Mouse (Mus musculus): ENCODE measurements around the gene Cxcl5. TPM values are rescaled to one million over a fixed set of nuclear protein-coding genes. Genes with fewer than 3 reads are reported as not detected.
A peak's percentile ranks its signal among the peaks of the same experiment; 100 is the strongest.

Gene Cxcl5
- polyA plus RNA-seq, 1 experiment from 2014 or later: 0.96 TPM

- WGBS: 78% methylated on average over 10 of the region's 10 CpGs
- no peak overlapping the region for H3K4me3 ChIP-seq (ENCODE audit: low read depth, low read length)
- no peak overlapping the region for H3K9ac ChIP-seq (ENCODE audit: low read depth, low read length)
- H3K27me3 ChIP-seq (replicated peaks; ENCODE audit: control insufficient read depth, insufficient read depth, low read length): no peaks in the 10 kb centered on the region
- TF ChIP-seq CTCF (IDR thresholded peaks at IDR 0.05; ENCODE audit: low read depth): no peak
- ATAC-seq: no peak
- H3K27ac ChIP-seq (ENCODE audit: low read depth, low read length): no peak overlapping the region
- H3K36me3 ChIP-seq (ENCODE audit: control insufficient read depth, insufficient read depth): no peaks in the 10 kb centered on the region
- H3K4me1 ChIP-seq (replicated peaks; ENCODE audit: control insufficient read depth, insufficient read depth, low read length): no peaks in the 10 kb centered on the region
- H3K4me2 ChIP-seq (replicated peaks; ENCODE audit: low read depth): no peak overlapping the region
- no peaks in the 10 kb centered on the region for H3K9me3 ChIP-seq (ENCODE audit: control insufficient read depth)
Measured at GRCm38 (mm10) chr5:90777621-90778020, 18.5 kb downstream of the Cxcl5 start.

GRCm38 (mm10) chr5:90778856-90779255, 19.7 kb downstream of the Cxcl5 start:
- 76% methylated on average over 6 of the region's 6 CpGs for WGBS
- no peak overlapping the region for H3K27ac ChIP-seq (ENCODE audit: low read depth, low read length)
- H3K4me2 ChIP-seq (replicated peaks; ENCODE audit: low read depth): no peak overlapping the region
- H3K27me3 ChIP-seq (replicated peaks; ENCODE audit: control insufficient read depth, insufficient read depth, low read length): no peaks in the 10 kb centered on the region
- H3K4me1 ChIP-seq (replicated peaks; ENCODE audit: control insufficient read depth, insufficient read depth, low read length): no peaks in the 10 kb centered on the region
- no peak overlapping the region for H3K4me3 ChIP-seq (ENCODE audit: low read depth, low read length)
- no peak for TF ChIP-seq CTCF (IDR thresholded peaks at IDR 0.05; ENCODE audit: low read depth)
- no peaks in the 10 kb centered on the region for H3K36me3 ChIP-seq (ENCODE audit: control insufficient read depth, insufficient read depth)
- no peak overlapping the region for H3K9ac ChIP-seq (ENCODE audit: low read depth, low read length)
- H3K9me3 ChIP-seq (ENCODE audit: control insufficient read depth): no peaks in the 10 kb centered on the region
- ATAC-seq: no peak

- ATAC-seq: no peak
- H3K4me2 ChIP-seq (replicated peaks; ENCODE audit: low read depth): no peak overlapping the region
- H3K27ac ChIP-seq (ENCODE audit: low read depth, low read length): no peak overlapping the region
- no peaks in the 10 kb centered on the region for H3K9me3 ChIP-seq (ENCODE audit: control insufficient read depth)
- 80% methylated on average over 3 of the region's 3 CpGs for WGBS
- H3K27me3 ChIP-seq (replicated peaks; ENCODE audit: control insufficient read depth, insufficient read depth, low read length): no peaks in the 10 kb centered on the region
- no peak overlapping the region for H3K4me3 ChIP-seq (ENCODE audit: low read depth, low read length)
- H3K36me3 ChIP-seq (ENCODE audit: control insufficient read depth, insufficient read depth): no peaks in the 10 kb centered on the region
- H3K4me1 ChIP-seq (replicated peaks; ENCODE audit: control insufficient read depth, insufficient read depth, low read length): no peaks in the 10 kb centered on the region; the same call in 1 of the 2 replicates
- no peak for TF ChIP-seq CTCF (IDR thresholded peaks at IDR 0.05; ENCODE audit: low read depth)
- no peak overlapping the region for H3K9ac ChIP-seq (ENCODE audit: low read depth, low read length)
Measured at GRCm38 (mm10) chr5:90783697-90784096, 24.5 kb downstream of the Cxcl5 start.

GRCm38 (mm10) chr5:90785659-90786588, 26.8 kb downstream of the Cxcl5 start, which contains the start of gene Cxcl3:
Gene Cxcl3 (plus strand): TSS chr5:90786103.
- TF ChIP-seq CTCF (IDR thresholded peaks at IDR 0.05; ENCODE audit: low read depth): peak; percentile 73
- Histone ChIP-seq H3K9me3 (ENCODE audit: control insufficient read depth) (no peaks in the 10 kb centered on the region), H3K9ac (ENCODE audit: low read depth, low read length) (no peak within 1 kb of the TSS), H3K4me3 (ENCODE audit: low read depth, low read length) (peak within 1 kb of the TSS; percentile 24), H3K27me3 (replicated peaks; ENCODE audit: control insufficient read depth, insufficient read depth, low read length) (no peaks in the 10 kb centered on the region), H3K27ac (ENCODE audit: low read depth, low read length) (no peak within 1 kb of the TSS), H3K36me3 (ENCODE audit: control insufficient read depth, insufficient read depth) (no peaks in the 10 kb centered on the region), H3K4me1 (replicated peaks; ENCODE audit: control insufficient read depth, insufficient read depth, low read length) (no peaks in the 10 kb centered on the region; the same call in 1 of the 2 replicates), H3K4me2 (replicated peaks; ENCODE audit: low read depth) (peak within 1 kb of the TSS; percentile 65)
- 18% methylated on average over 25 of the region's 26 CpGs for WGBS
- peak; percentile 51 for ATAC-seq

GRCm38 (mm10) chr5:90788114-90788513, 29.0 kb downstream of the Cxcl5 start:
- H3K27ac ChIP-seq (ENCODE audit: low read depth, low read length): no peak overlapping the region
- H3K4me1 ChIP-seq (replicated peaks; ENCODE audit: control insufficient read depth, insufficient read depth, low read length): no peaks in the 10 kb centered on the region; the same call in 1 of the 2 replicates
- H3K36me3 ChIP-seq (ENCODE audit: control insufficient read depth, insufficient read depth): no peaks in the 10 kb centered on the region
- no peak overlapping the region for H3K4me2 ChIP-seq (replicated peaks; ENCODE audit: low read depth)
- TF ChIP-seq CTCF (IDR thresholded peaks at IDR 0.05; ENCODE audit: low read depth): peak; percentile 62
- ATAC-seq: no peak
- no peak overlapping the region for H3K9ac ChIP-seq (ENCODE audit: low read depth, low read length)
- no peaks in the 10 kb centered on the region for H3K27me3 ChIP-seq (replicated peaks; ENCODE audit: control insufficient read depth, insufficient read depth, low read length)
- WGBS: 76% methylated on average over 4 of the region's 4 CpGs
- no peak overlapping the region for H3K4me3 ChIP-seq (ENCODE audit: low read depth, low read length)
- H3K9me3 ChIP-seq (ENCODE audit: control insufficient read depth): no peaks in the 10 kb centered on the region

GRCm38 (mm10) chr5:90789306-90790073, 30.3 kb downstream of the Cxcl5 start:
- H3K4me2 ChIP-seq (replicated peaks; ENCODE audit: low read depth): no peak overlapping the region
- H3K27ac ChIP-seq (ENCODE audit: low read depth, low read length): no peak overlapping the region
- no peaks in the 10 kb centered on the region; the same call in 1 of the 2 replicates for H3K4me1 ChIP-seq (replicated peaks; ENCODE audit: control insufficient read depth, insufficient read depth, low read length)
- H3K9ac ChIP-seq (ENCODE audit: low read depth, low read length): no peak overlapping the region
- WGBS: 72% methylated on average over 11 of the region's 11 CpGs
- H3K27me3 ChIP-seq (replicated peaks; ENCODE audit: control insufficient read depth, insufficient read depth, low read length): no peaks in the 10 kb centered on the region
- H3K9me3 ChIP-seq (ENCODE audit: control insufficient read depth): no peaks in the 10 kb centered on the region
- no peak for TF ChIP-seq CTCF (IDR thresholded peaks at IDR 0.05; ENCODE audit: low read depth)
- ATAC-seq: no peak
- H3K4me3 ChIP-seq (ENCODE audit: low read depth, low read length): no peak overlapping the region
- no peaks in the 10 kb centered on the region for H3K36me3 ChIP-seq (ENCODE audit: control insufficient read depth, insufficient read depth)

All from intestine, postnatal 0 days (tissue).